ENCODE assay signal across 22 mouse cellular contexts in the genomic region with DNA sequence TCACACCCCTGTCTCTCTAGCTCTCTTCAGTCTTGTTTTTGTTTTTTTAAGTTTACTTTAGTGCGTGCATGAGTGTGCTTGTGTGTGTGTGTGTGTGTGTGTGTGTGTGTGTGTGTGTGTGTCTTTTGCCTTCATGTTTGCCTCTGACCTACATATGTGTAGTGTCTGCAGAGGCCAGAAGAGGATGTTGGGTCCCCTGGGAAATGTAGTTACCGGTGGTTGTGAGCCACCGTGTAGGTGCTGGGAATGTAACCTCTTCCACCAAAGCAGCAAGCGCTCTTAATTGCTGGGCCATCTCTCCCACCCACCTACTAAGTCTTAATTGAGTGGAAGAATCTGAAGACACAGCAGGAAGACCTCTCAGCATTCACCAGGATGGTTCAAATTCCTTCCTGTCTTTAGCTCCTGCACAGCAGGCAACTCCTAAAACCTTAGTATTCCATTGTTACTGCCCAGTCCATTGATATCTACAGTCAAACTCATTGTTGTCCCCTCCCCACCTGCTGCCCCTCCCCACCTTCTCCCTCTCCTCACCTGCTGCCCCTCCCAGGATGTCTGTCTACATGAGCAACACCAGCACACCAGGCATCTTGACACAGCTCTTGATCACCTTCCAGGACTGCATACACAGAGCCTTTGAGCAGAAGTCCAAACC. TPM values are rescaled to one million over a fixed set of nuclear protein-coding genes. Genes with fewer than 3 reads are reported as not detected.
DNase-seq lines count a peak whose midpoint lies in the region; ATAC-seq and TF ChIP-seq lines count a peak whose summit lies in the region.
"Had no signal": no experiment of that assay in that cellular context is flagged by ENCODE, and none has a peak within 500 bp of the region (broad histone marks: within the 10 kb centered on the region; RNA-seq: fewer than 3 reads in every experiment).

No protein-coding gene starts in this region.

- no peaks in the 10 kb centered on the region for H3K9me3 ChIP-seq in lung, embryonic 16.5 days (ENCODE audit: control insufficient read depth, low read length)
- H3K9me3 ChIP-seq in stomach, postnatal 0 days (ENCODE audit: control insufficient read depth, low read length) = no peaks in the 10 kb centered on the region
- H3K9me3 ChIP-seq in kidney, embryonic 14.5 days (ENCODE audit: control insufficient read depth, low read length) = no peaks in the 10 kb centered on the region
- H3K9me3 ChIP-seq: embryonic facial prominence, embryonic 12.5 days; forebrain, embryonic 13.5 days; G1E; limb, embryonic 13.5 days had no signal

- ATAC-seq in lung, embryonic 16.5 days (ENCODE audit: low read depth) = peak; percentile 52; the same call in 1 of the 2 replicates
- no peak for ATAC-seq in stomach, postnatal 0 days (ENCODE audit: low FRiP score, low TSS enrichment)
- no peak for ATAC-seq in kidney, embryonic 14.5 days (ENCODE audit: low FRiP score, low TSS enrichment)
- ATAC-seq: forebrain, embryonic 13.5 days; hindbrain, postnatal 0 days had no signal

- no peaks in the 10 kb centered on the region for H3K27me3 ChIP-seq in lung, embryonic 16.5 days (ENCODE audit: control insufficient read depth, insufficient read depth, low read depth, low read length)
- no peaks in the 10 kb centered on the region for H3K27me3 ChIP-seq in stomach, postnatal 0 days (ENCODE audit: control insufficient read depth, insufficient read depth, low read length)
- H3K27me3 ChIP-seq in kidney, embryonic 14.5 days (ENCODE audit: control insufficient read depth, insufficient read depth, low read length) = no peaks in the 10 kb centered on the region
- H3K27me3 ChIP-seq: embryonic facial prominence, embryonic 12.5 days; forebrain, embryonic 13.5 days; limb, embryonic 13.5 days had no signal

- no peaks in the 10 kb centered on the region for H3K36me3 ChIP-seq in lung, embryonic 16.5 days (ENCODE audit: control insufficient read depth, insufficient read depth, low read length)
- no peaks in the 10 kb centered on the region for H3K36me3 ChIP-seq in stomach, postnatal 0 days (ENCODE audit: control insufficient read depth, insufficient read depth, low read length)
- H3K36me3 ChIP-seq in kidney, embryonic 14.5 days (ENCODE audit: control insufficient read depth, insufficient read depth, low read length) = no peaks in the 10 kb centered on the region
- H3K36me3 ChIP-seq: embryonic facial prominence, embryonic 12.5 days; G1E; limb, embryonic 13.5 days had no signal

- H3K4me2 ChIP-seq in lung, embryonic 16.5 days (ENCODE audit: low read depth, low read length) = no peak overlapping the region
- no peak overlapping the region for H3K4me2 ChIP-seq in stomach, postnatal 0 days (replicated peaks; ENCODE audit: low read depth)
- no peak overlapping the region for H3K4me2 ChIP-seq in kidney, embryonic 14.5 days (replicated peaks; ENCODE audit: low read depth, low read length)
- H3K4me2 ChIP-seq: embryonic facial prominence, embryonic 12.5 days; forebrain, embryonic 13.5 days; limb, embryonic 13.5 days had no signal

- WGBS in lung, embryonic 16.5 days = 49% methylated on average over 4 of the region's 4 CpGs
- WGBS in stomach, postnatal 0 days = 60% methylated on average over 4 of the region's 4 CpGs
- 35% methylated on average over 4 of the region's 4 CpGs for WGBS in kidney, embryonic 14.5 days

- no peak for TF ChIP-seq CTCF in stomach, postnatal 0 days (IDR thresholded peaks at IDR 0.05; ENCODE audit: low read depth)

- DNase-seq in lung, postnatal 25 days (ENCODE audit: low spot score) = no peak
- DNase-seq in thymus, postnatal 0 days (ENCODE audit: low spot score) = peak; percentile 39
- DNase-seq in thymus, postnatal 10 days (ENCODE audit: low spot score in 2 of 2) = no peak
- DNase-seq in R1 (ENCODE audit: low read depth, low spot score) = peak; percentile 99
- DNase-seq in stomach, postnatal 0 days (ENCODE audit: low spot score) = peak; percentile 11
- DNase-seq in T-cell, adult 2 months (ENCODE audit: low spot score) = no peak
- DNase-seq: adrenal gland, postnatal 10 days; cerebellum, adult 9-11 months; gastrocnemius, postnatal 10 days; kidney, adult 2 months; lung, postnatal 10 days; right cerebral cortex, postnatal 4 days; thymus, postnatal 36 days had no signal

- H3K4me3 ChIP-seq in lung, embryonic 16.5 days (ENCODE audit: low read length) = no peak overlapping the region
- no peak overlapping the region for H3K4me3 ChIP-seq in stomach, postnatal 0 days (ENCODE audit: low read depth, low read length)
- no peak overlapping the region for H3K4me3 ChIP-seq in kidney, embryonic 14.5 days (ENCODE audit: low read length)
- H3K4me3 ChIP-seq: embryonic facial prominence, embryonic 12.5 days; erythroblast, embryonic 14.5 days; forebrain, embryonic 13.5 days; limb, embryonic 13.5 days had no signal

- no peak overlapping the region for H3K9ac ChIP-seq in lung, embryonic 16.5 days (ENCODE audit: low read length)
- no peak overlapping the region for H3K9ac ChIP-seq in stomach, postnatal 0 days (ENCODE audit: low read length)
- no peak overlapping the region for H3K9ac ChIP-seq in kidney, embryonic 14.5 days (ENCODE audit: low read depth, low read length)
- H3K9ac ChIP-seq: embryonic facial prominence, embryonic 12.5 days; forebrain, embryonic 13.5 days; limb, embryonic 13.5 days; liver, embryonic 14.5 days had no signal

- no peak overlapping the region for H3K27ac ChIP-seq in lung, embryonic 16.5 days (ENCODE audit: low read length)
- H3K27ac ChIP-seq in stomach, postnatal 0 days (replicated peaks) = no peak overlapping the region
- H3K27ac ChIP-seq in kidney, embryonic 14.5 days (ENCODE audit: low read depth, low read length) = no peak overlapping the region
- H3K27ac ChIP-seq: embryonic facial prominence, embryonic 12.5 days; forebrain, embryonic 13.5 days; hindbrain, postnatal 0 days; limb, embryonic 13.5 days; liver, embryonic 14.5 days had no signal

- no peaks in the 10 kb centered on the region for H3K4me1 ChIP-seq in lung, embryonic 16.5 days (replicated peaks; ENCODE audit: control insufficient read depth, insufficient read depth, low read length)
- no peaks in the 10 kb centered on the region for H3K4me1 ChIP-seq in stomach, postnatal 0 days (replicated peaks; ENCODE audit: control insufficient read depth, insufficient read depth)
- no peaks in the 10 kb centered on the region for H3K4me1 ChIP-seq in kidney, embryonic 14.5 days (ENCODE audit: control insufficient read depth, insufficient read depth, low read length)
- H3K4me1 ChIP-seq: embryonic facial prominence, embryonic 12.5 days; forebrain, embryonic 13.5 days; limb, embryonic 13.5 days had no signal

- no peak for TF ChIP-seq EP300 in stomach, postnatal 0 days (optimal IDR thresholded peaks at IDR 0.05)

RNA-seq across cellular contexts. Expression of gene 2610301B20Rik, which starts 57.9 kb away (rescaled TPM):
- polyA plus RNA-seq in lung, embryonic 16.5 days (2015; fragmentation: Nextera tagmentation; extraction: Ambion mirVana) = 32.5 and 32.6 TPM in 2 replicates
- polyA plus RNA-seq in thymus, postnatal 0 days (2015; fragmentation: Nextera tagmentation; extraction: Ambion mirVana) = 19.7 and 20.3 TPM in 2 replicates
- polyA plus RNA-seq in stomach, postnatal 0 days (2015; fragmentation: Nextera tagmentation; extraction: Ambion mirVana) = 14.2 and 15.0 TPM in 2 replicates
- polyA plus RNA-seq in kidney, embryonic 14.5 days (2014; fragmentation: Nextera tagmentation; extraction: Ambion mirVana) = 29.9 and 30.1 TPM in 2 replicates

Comparison
In these comparisons a context has a peak if more than half of its experiments do, and no peak if none do; other contexts are left out.
1. DNase-seq: peak in thymus, postnatal 0 days (single experiment), R1 (single experiment) and stomach, postnatal 0 days (single experiment); none in lung, postnatal 25 days (single experiment), thymus, postnatal 10 days (0 of 2) and T-cell, adult 2 months (single experiment).